Mouse (Mus musculus) myocyte (in vitro differentiated cells): ENCODE measurements around the gene Meis3.

Source experiments
- MAX ChIP-seq: IDR thresholded peaks from one replicate; pipeline ENCODE4 v1.6.1; 2011; ENCODE audit warnings: low read depth, mild to moderate bottlenecking, control low read depth
- POLR2A ChIP-seq: IDR thresholded peaks from one replicate; pipeline ENCODE4 v1.6.1; 2011; ENCODE audit warnings: low read depth, mild to moderate bottlenecking, control low read depth, moderate library complexity; ENCODE audit not compliant: insufficient read length
- TCF12 ChIP-seq: IDR thresholded peaks from one replicate; pipeline ENCODE4 v1.6.1; 2011; ENCODE audit warnings: mild to moderate bottlenecking, control low read depth; ENCODE audit not compliant: poor library complexity, insufficient read depth, severe bottlenecking
- USF1 ChIP-seq: IDR thresholded peaks from one replicate; pipeline ENCODE4 v1.6.1; 2011; ENCODE audit warnings: low read depth, mild to moderate bottlenecking, control low read depth, moderate library complexity

DNA sequence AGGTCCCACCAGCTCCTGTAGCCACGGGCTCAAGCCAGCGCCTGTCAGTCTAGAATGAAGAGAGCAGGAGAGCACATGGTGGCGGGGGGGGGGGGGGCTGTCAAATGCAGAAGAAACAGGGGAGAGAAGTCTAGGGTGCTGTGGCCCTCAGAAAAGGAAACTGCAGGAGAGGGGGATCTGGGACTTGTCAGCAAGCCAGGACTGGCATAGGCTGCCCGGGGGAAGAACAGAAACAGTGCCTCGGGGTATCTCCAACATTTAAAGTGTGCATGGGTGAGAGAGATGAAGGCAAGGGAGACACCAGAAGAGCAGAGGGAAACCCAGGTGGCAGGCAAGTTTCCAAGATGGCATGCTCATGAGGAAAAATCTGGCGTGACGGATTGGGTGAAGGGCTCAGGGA is 12.9 kb upstream of the Meis3 start:
- no peak for TF ChIP-seq POLR2A
- no peak for TF ChIP-seq USF1
- no peak for TF ChIP-seq MAX
- TF ChIP-seq TCF12 = no peak
